Mouse (Mus musculus): ENCODE results near the gene Pnpla5.

Gene Pnpla5

DNA sequence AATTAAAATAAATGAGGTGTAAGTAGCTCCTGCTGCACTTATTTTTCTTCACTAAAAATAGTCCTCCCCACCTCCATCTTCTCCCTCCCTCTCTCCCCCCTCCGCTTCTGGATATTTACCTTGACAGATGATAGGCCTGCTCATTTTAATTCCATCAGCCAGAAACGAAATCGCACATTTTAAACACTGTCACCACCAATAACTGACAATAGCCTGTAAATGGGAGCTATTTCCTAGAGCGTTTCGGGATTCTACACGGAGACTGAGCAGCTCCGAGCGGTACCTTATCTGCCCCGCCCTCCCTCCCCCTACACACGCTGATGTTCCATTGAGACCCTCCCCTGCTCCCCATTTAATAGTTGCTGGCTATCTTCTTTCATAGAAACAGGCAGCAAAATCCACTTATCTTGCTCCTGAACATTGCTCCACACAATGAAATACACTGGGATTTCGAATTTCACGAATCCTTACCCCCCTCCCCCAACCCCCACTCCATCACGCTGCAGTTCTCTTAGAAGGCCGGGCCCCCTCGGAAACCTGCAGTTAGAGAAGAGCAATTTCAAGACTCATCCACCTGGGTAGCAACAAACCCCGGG, 53.4 kb downstream of the Pnpla5 start:
- intact Hi-C loops (cut with DNase I), result no loop called here

DNA sequence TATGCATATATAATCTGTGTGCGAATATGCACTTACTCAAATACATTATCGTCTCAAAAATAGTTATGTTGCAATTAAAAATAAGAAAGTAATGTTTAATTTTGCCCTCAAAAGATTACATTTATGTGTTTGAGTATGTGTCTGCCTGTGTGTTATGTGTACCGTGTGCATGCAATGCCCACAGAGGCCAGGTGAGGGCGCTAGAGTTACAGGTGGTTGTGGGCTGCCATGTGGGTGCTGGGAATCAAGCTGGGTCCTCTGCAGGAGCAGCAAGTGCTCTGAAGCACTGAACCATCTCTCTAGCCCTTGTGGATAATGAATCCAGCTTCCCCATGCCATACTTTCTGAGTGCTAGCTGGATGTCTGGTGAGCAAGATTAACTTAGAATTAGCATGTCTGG, 57.3 kb downstream of the Pnpla5 start:
- intact Hi-C loops (cut with DNase I), result no loop called here

DNA sequence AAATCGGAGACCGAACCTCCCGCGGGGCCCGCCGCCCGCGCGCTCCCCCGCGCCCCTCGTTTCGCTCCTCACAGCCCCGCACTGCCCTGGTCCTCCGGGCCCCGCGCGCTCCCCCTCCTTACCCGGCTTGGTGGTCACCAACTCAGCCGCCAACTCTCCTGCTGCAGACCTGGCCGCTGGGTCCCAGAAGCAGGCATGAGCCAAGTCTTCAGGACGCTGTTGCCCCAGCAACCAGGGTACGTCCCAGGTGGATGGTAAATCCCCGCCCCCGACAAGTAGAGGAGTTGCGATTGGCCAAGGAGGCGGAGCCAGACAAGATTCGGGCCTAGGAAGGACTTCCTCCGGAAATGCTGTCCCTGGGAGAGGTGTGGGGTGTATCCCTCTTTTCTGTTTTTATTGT, 57.8 kb downstream of the Pnpla5 start, which contains the start of gene Efcab6:
Gene Efcab6, minus strand, starts transcription at position 240 of the 400 bp plus-strand sequence.
- intact Hi-C loops (cut with DNase I), result no loop called here

Small RNA genes lying within 50 kb of the gene (microRNA-seq; reads per million reads assigned to microRNA genes)
- gene Mir6392, result 0.12 to 0.23 reads per million in 2 experiments
